Mouse (Mus musculus) splenic B cell, adult 2 months (primary cell): ENCODE measurements at regions not wholly inside any gene's neighbourhood (a gene's known extent, or its start where the extent isn't known, plus 50 kb on each side); places are given as distances from the start of the nearest gene placed in this dataset.
A peak's percentile ranks its signal among the peaks of the same experiment; 100 is the strongest.

Experiments
- DNase-seq: peaks from one replicate; pipeline ENCODE4 v3.0.0-alpha.2; 2011; ENCODE audit warnings: low read depth, low spot score
- H3K27me3 ChIP-seq: 2 replicates; pipeline ENCODE4 v1.6.1; 2012; ENCODE audit warnings: mild to moderate bottlenecking, low read length, moderate library complexity, mixed read lengths; ENCODE audit not compliant: control insufficient read depth, poor library complexity, insufficient read depth, severe bottlenecking
- H3K36me3 ChIP-seq: 2 replicates; pipeline ENCODE4 v1.6.1; 2012; ENCODE audit warnings: mild to moderate bottlenecking, low read length, moderate library complexity, mixed read lengths; ENCODE audit not compliant: control insufficient read depth, poor library complexity, insufficient read depth, severe bottlenecking

- Histone ChIP-seq H3K27me3 (no peaks in the 10 kb centered on the region), H3K36me3 (no peaks in the 10 kb centered on the region)
- peak; percentile 3 for DNase-seq
Observed at GRCm38 (mm10) chrX:58620403-58620802, 288.8 kb upstream of the 4930550L24Rik start.
